Mouse (Mus musculus) forebrain, embryonic 14.5 days (tissue): ENCODE data around the gene Svs4. TPM values are rescaled to one million over a fixed set of nuclear protein-coding genes. Genes with fewer than 3 reads are reported as not detected.
"Not testable (repeated sequence)": the region's sequence is repeated elsewhere in the genome, so short reads cannot be mapped to it uniquely, and the experiment has no call there.

ENCODE experiments used
- ATAC-seq: fragments of 200-750 bp; cut with Nextera tagmentation; 2 replicates; pipeline ENCODE4 v1.8.0; 2017; ENCODE audit warnings: mild to moderate bottlenecking, moderate library complexity
- DNase-seq: peaks from one replicate; pipeline ENCODE4 v3.0.0-alpha.2; 2015; ENCODE audit warnings: low spot score
- H3K27ac ChIP-seq: fragments of 300-500 bp; sonication (generic); 2 replicates; pipeline ENCODE4 v1.5.1; 2014; ENCODE audit warnings: low read depth, mild to moderate bottlenecking, control low read depth, low read length, moderate library complexity
- H3K27me3 ChIP-seq: fragments of 300-500 bp; sonication (generic); replicated peaks from 2 replicates; pipeline ENCODE4 v1.6.1; 2014; ENCODE audit warnings: low read length, control low read depth, mixed read lengths; ENCODE audit not compliant: control insufficient read depth, insufficient read depth
- H3K36me3 ChIP-seq: fragments of 300-500 bp; sonication (generic); 2 replicates; pipeline ENCODE4 v1.6.1; 2014; ENCODE audit warnings: low read length, control low read depth; ENCODE audit not compliant: control insufficient read depth, insufficient read depth
- H3K4me1 ChIP-seq: fragments of 300-500 bp; sonication (generic); 2 replicates; pipeline ENCODE4 v1.6.1; 2014; ENCODE audit warnings: antibody characterized with exemption, low read length, control low read depth; ENCODE audit not compliant: control insufficient read depth, insufficient read depth
- H3K4me2 ChIP-seq: fragments of 300-500 bp; sonication (generic); 2 replicates; pipeline ENCODE4 v1.6.1; 2014; ENCODE audit warnings: mild to moderate bottlenecking, control low read depth, low read length
- H3K4me3 ChIP-seq: fragments of 300-500 bp; sonication (generic); 2 replicates; pipeline ENCODE4 v1.5.1; 2014; ENCODE audit warnings: low read depth, low read length, control low read depth
- H3K9ac ChIP-seq: fragments of 300-500 bp; sonication (generic); 2 replicates; pipeline ENCODE4 v1.6.1; 2014; ENCODE audit warnings: mild to moderate bottlenecking, low read length, control low read depth, moderate library complexity
- H3K9me3 ChIP-seq: fragments of 300-500 bp; sonication (generic); replicated peaks from 2 replicates; pipeline ENCODE4 v1.6.1; 2016; ENCODE audit warnings: low read length, control low read depth, mixed read lengths; ENCODE audit not compliant: control insufficient read depth
- WGBS: fragments of 180-500 bp; shearing (Covaris S2); extraction: QIAGEN DNeasy Blood & Tissue Kit; methylation state at CpG from one replicate; pipeline ENCODE4 v1.1.7; 2014; 5-methylcytosine and 5-hydroxymethylcytosine counted together
- polyA plus RNA-seq: library from polyadenylated mRNA; unstranded; fragments of >200 nt; fragmentation: Nextera tagmentation; extraction: Ambion mirVana; gene quantifications from 2 replicates; pipeline ENCODE4 v1.2.1, GENCODE M21; 2014

Gene Svs4
- not detected in 2 replicates for polyA plus RNA-seq

DNA sequence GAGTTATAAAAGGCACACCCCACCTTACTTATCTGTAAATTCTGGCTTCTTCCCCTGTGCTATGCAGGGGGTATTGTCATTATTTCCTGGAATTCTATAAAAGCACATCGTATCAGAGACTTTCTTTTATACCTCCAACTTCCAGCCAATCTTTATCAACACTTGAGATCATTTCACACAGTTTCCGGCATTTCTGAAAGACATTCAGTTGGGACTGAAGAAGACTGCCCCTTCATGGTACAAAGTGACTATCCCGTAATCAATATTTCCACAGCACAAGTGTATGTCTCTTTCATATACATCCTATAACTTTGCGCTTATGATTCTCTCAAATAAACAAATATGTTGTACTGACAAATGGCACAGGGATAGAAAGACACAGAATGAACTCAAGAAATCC lies at the start of gene Svs4:
TSS of gene Svs4 (minus strand) at position 101 of the 400 bp plus-strand sequence.
- ATAC-seq: no peak
- no peaks in the 10 kb centered on the region for H3K27me3 ChIP-seq
- H3K36me3 ChIP-seq: no peaks in the 10 kb centered on the region
- no peak within 1 kb of the TSS for H3K4me3 ChIP-seq
- WGBS: 97% methylated on average over 4 of the region's 4 CpGs
- no peak within 1 kb of the TSS for H3K4me2 ChIP-seq
- H3K27ac ChIP-seq: no peak within 1 kb of the TSS
- DNase-seq: no peak
- H3K9ac ChIP-seq: no peak within 1 kb of the TSS
- no peaks in the 10 kb centered on the region for H3K4me1 ChIP-seq
- no peaks in the 10 kb centered on the region for H3K9me3 ChIP-seq

- H3K36me3 ChIP-seq: no peaks in the 10 kb centered on the region
- no peak overlapping the region for H3K4me2 ChIP-seq
- H3K9me3 ChIP-seq: no peaks in the 10 kb centered on the region
- H3K9ac ChIP-seq: no peak overlapping the region
- DNase-seq (no peak), ATAC-seq (no peak)
- no peaks in the 10 kb centered on the region for H3K27me3 ChIP-seq
- H3K4me3 ChIP-seq: no peak overlapping the region
- no peak overlapping the region for H3K27ac ChIP-seq
- H3K4me1 ChIP-seq: no peaks in the 10 kb centered on the region
- 89% methylated on average over 6 of the region's 6 CpGs for WGBS
Measured at GRCm38 (mm10) chr2:164320983-164321382, 42.7 kb upstream of the Svs4 start.

- H3K9ac ChIP-seq, H3K4me3 ChIP-seq, H3K36me3 ChIP-seq, DNase-seq, H3K4me1 ChIP-seq, H3K4me2 ChIP-seq, H3K27ac ChIP-seq, ATAC-seq, H3K27me3 ChIP-seq, H3K9me3 ChIP-seq: not testable (repeated sequence)
- 67% methylated on average over 1 of the region's 1 CpGs for WGBS
Measured at GRCm38 (mm10) chr2:164316451-164316850, 38.2 kb upstream of the Svs4 start, which contains the start of gene Svs6. TSS of gene Svs6 (plus strand) at chr2:164316751.

GRCm38 (mm10) chr2:164315460-164315859 lies 37.2 kb upstream of the Svs4 start:
- H3K27me3 ChIP-seq, DNase-seq, H3K4me3 ChIP-seq, H3K9me3 ChIP-seq, ATAC-seq, H3K36me3 ChIP-seq, H3K27ac ChIP-seq, H3K9ac ChIP-seq, H3K4me1 ChIP-seq, H3K4me2 ChIP-seq: not testable (repeated sequence)

DNA sequence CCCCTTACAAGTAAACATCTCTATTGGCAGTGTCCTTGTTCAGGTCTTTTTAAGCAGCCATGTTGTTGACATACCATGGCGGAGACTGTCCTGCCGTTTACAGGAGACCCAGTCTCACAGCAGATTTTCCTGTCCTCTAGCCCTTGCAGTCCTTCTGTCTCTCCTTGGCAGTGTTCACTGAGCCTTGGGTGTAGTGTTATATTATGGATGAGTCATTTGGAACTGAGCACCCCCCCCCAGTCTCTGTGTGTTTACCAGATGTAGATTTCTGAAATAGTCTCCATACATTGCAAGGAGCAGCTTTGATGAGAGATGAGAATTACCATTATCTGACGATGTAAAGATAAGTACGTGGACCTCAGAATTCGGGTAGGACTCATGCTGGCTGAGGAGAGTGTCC lies 34.3 kb upstream of the Svs4 start:
- WGBS: 86% methylated on average over 5 of the region's 5 CpGs
- Histone ChIP-seq H3K4me1 (no peaks in the 10 kb centered on the region), H3K9ac (no peak overlapping the region), H3K27ac (no peak overlapping the region), H3K27me3 (no peaks in the 10 kb centered on the region), H3K36me3 (no peaks in the 10 kb centered on the region), H3K4me3 (no peak overlapping the region), H3K9me3 (no peaks in the 10 kb centered on the region), H3K4me2 (no peak overlapping the region)
- no peak for DNase-seq
- no peak for ATAC-seq

- H3K9ac ChIP-seq, H3K9me3 ChIP-seq, H3K27ac ChIP-seq, H3K27me3 ChIP-seq, DNase-seq, H3K36me3 ChIP-seq, ATAC-seq, H3K4me2 ChIP-seq, H3K4me3 ChIP-seq, H3K4me1 ChIP-seq: not testable (repeated sequence)
- 78% methylated on average over 1 of the region's 1 CpGs for WGBS
Measured at GRCm38 (mm10) chr2:164288968-164289367, 10.7 kb upstream of the Svs4 start, which contains the start of gene Svs3a. TSS of gene Svs3a (plus strand) at chr2:164289268.

DNA sequence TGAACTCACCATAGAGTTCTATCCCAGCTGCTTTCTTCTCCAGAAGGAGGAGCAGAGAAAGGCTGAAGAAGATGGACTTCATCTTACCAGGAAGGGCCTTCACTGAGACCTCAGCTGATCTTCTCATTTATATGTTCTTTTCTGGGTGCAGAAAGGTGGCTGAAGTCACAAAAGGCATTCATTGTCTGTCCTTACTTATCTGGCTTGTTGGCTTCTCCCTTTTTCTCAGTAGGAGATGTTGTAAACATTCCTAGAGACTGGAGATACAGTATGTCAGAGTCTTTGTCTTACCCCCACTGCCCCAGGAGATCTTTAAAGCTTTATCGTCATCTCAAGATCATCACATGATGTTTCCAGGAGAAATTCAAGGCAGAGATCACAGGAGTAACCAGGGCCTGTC lies 21.7 kb downstream of the Svs4 start, which contains the start of gene Svs3b:
TSS of gene Svs3b (minus strand) at position 101 of the 400 bp plus-strand sequence.
- not testable (repeated sequence) for DNase-seq, H3K9ac ChIP-seq, H3K36me3 ChIP-seq, H3K4me2 ChIP-seq, H3K27ac ChIP-seq, H3K9me3 ChIP-seq, H3K4me3 ChIP-seq, ATAC-seq, H3K27me3 ChIP-seq, H3K4me1 ChIP-seq
- 95% methylated on average over 1 of the region's 1 CpGs for WGBS

GRCm38 (mm10) chr2:164238366-164238765 lies 39.9 kb downstream of the Svs4 start, which contains the start of gene Svs2:
TSS of gene Svs2 (minus strand) at chr2:164238466.
- no peak for ATAC-seq
- 88% methylated on average over 3 of the region's 3 CpGs for WGBS

DNA sequence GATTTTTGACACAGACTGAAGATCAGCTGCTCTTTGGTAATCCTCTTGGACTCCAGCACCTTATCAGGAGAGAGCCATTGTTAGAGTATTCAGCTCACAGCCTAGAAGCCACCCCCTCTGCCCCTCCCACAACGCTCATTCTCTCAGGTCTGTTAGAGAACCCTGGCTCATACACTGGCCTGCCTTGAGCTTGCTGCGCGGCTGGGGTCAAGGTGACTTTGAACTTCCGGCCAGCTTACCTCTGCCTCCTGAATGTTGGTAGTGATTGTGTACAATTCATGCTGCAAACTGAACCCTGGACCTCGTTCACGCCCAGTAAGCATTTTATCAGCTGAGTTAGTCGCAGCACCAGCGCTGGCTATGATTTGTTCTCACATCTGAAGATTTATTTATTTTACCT lies 45.6 kb downstream of the Svs4 start:
- no peak for ATAC-seq
- Histone ChIP-seq H3K9me3 (no peaks in the 10 kb centered on the region), H3K4me3 (no peak overlapping the region), H3K9ac (no peak overlapping the region), H3K36me3 (no peaks in the 10 kb centered on the region), H3K4me1 (no peaks in the 10 kb centered on the region), H3K4me2 (no peak overlapping the region), H3K27ac (no peak overlapping the region), H3K27me3 (no peaks in the 10 kb centered on the region)
- no peak for DNase-seq
- 91% methylated on average over 8 of the region's 8 CpGs for WGBS

More at GRCm38 (mm10) chr2:164238366-164238765, 39.9 kb downstream of the Svs4 start, which contains the start of gene Svs2:
- no peaks in the 10 kb centered on the region for H3K36me3 ChIP-seq
- no peak for DNase-seq
- H3K9ac ChIP-seq: no peak within 1 kb of the TSS
- no peak within 1 kb of the TSS for H3K4me3 ChIP-seq
- H3K4me2 ChIP-seq: no peak within 1 kb of the TSS
- no peaks in the 10 kb centered on the region for H3K4me1 ChIP-seq
- no peaks in the 10 kb centered on the region for H3K9me3 ChIP-seq
- H3K27me3 ChIP-seq: no peaks in the 10 kb centered on the region
- H3K27ac ChIP-seq: no peak within 1 kb of the TSS
